Mouse (Mus musculus) spleen, adult 2 months (tissue): ENCODE measurements around the gene Rai1. TPM values are rescaled to one million over a fixed set of nuclear protein-coding genes. Genes with fewer than 3 reads are reported as not detected.
A peak's percentile ranks its signal among the peaks of the same experiment; 100 is the strongest.

ENCODE experiments used
- DNase-seq, 2 experiments: peaks; one replicate each; pipeline versions ENCODE4 v3.0.0 to v3.0.0-alpha.2; 2012 to 2021; ENCODE audit warnings: low spot score in 2 of 2, low read depth in 1 of 2
- H3K27ac ChIP-seq: fragments of 200-500 bp; 2 replicates; pipeline ENCODE4 v1.5.1; 2012; ENCODE audit warnings: low read length, inconsistent platforms; ENCODE audit not compliant: insufficient read depth
- H3K27me3 ChIP-seq: fragments of 200-500 bp; 2 replicates; pipeline ENCODE4 v1.6.1; 2012; ENCODE audit warnings: mild to moderate bottlenecking, moderate library complexity, low read length, inconsistent platforms; ENCODE audit not compliant: control insufficient read depth, insufficient read depth
- H3K36me3 ChIP-seq: fragments of 200-500 bp; 2 replicates; pipeline ENCODE4 v1.6.1; 2012; ENCODE audit warnings: mild to moderate bottlenecking, low read length, inconsistent platforms; ENCODE audit not compliant: control insufficient read depth, insufficient read depth
- H3K4me1 ChIP-seq: fragments of 200-500 bp; 2 replicates; pipeline ENCODE4 v1.6.1; 2011; ENCODE audit warnings: inconsistent platforms; ENCODE audit not compliant: control insufficient read depth, insufficient read depth, insufficient read length
- H3K4me3 ChIP-seq: fragments of 200-500 bp; 2 replicates; pipeline ENCODE4 v1.5.1; 2011; ENCODE audit warnings: mild to moderate bottlenecking, inconsistent platforms; ENCODE audit not compliant: insufficient read depth, insufficient read length; ENCODE audit errors: extremely low read depth
- CTCF ChIP-seq: fragments of 200-500 bp; IDR thresholded peaks from 2 replicates; pipeline ENCODE4 v1.5.1; 2011; ENCODE audit warnings: mild to moderate bottlenecking, inconsistent platforms; ENCODE audit not compliant: insufficient read depth, insufficient read length, insufficient replicate concordance; ENCODE audit errors: extremely low read depth
- POLR2A ChIP-seq: fragments of 200-500 bp; IDR thresholded peaks from 2 replicates; pipeline ENCODE4 v1.6.1; 2011; ENCODE audit warnings: low read depth, low read length, inconsistent platforms
- WGBS: fragments of 180-500 bp; shearing (Covaris S2); methylation state at CpG from one replicate; pipeline ENCODE4 v1.1.7; 2018; 5-methylcytosine and 5-hydroxymethylcytosine counted together
- polyA plus RNA-seq: library from polyadenylated mRNA; depleted of rRNA; stranded (reverse); fragments of >200 nt; gene quantifications from 2 replicates; pipeline ENCODE4 v1.2.3, GENCODE M21; 2012

The Rai1 gene
- polyA plus RNA-seq, 1 experiment = 36.0 TPM

GRCm38 (mm10) chr11:60094909-60095810 lies 9.7 kb upstream of the Rai1 start:
- DNase-seq = no peak
- 75% methylated on average over 9 of the region's 9 CpGs for WGBS
- Histone ChIP-seq H3K27me3 (no peaks in the 10 kb centered on the region), H3K4me3 (no peak overlapping the region), H3K36me3 (no peaks in the 10 kb centered on the region), H3K27ac (no peak overlapping the region), H3K4me1 (peaks cover 8% of the 10 kb centered on the region; the same call in 1 of the 2 replicates)
- TF ChIP-seq CTCF (no peak), POLR2A (no peak)

DNA sequence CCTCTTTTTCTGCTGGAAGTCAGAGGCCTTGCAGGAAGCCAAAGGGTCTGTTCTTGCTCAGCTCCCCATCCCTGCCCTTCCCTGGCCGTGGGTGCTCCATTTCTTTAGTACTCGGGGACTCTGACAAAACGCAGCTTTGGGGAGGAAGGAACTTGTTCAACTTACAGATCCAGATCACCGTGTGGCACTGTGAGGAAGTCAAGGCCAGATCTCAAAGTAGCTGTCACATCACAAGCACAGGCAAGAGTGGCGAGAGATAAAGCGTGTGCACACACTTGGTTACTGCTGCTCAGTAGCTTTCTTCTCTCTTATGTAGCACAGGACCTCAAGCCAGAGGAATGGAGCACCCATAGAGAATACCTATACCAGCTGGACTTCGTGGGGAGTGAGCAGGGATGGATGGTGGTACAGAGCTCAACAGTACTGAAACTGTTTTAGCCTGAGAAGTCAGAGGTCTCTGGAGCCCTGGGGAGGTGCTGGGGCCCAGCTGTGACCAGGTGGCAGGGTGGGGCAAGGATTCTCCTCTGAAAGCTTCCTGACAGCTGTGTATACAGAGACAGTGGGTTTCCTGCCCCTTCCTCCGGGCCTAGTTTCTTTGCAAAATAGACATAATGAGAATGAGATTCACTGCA lies 5.1 kb upstream of the Rai1 start:
- peaks cover 11% of the 10 kb centered on the region; the same call in 1 of the 2 replicates for H3K4me1 ChIP-seq
- peak in 1 of 2 experiments; percentile 24 for DNase-seq
- no peak overlapping the region for H3K4me3 ChIP-seq
- WGBS = 12% methylated on average over 8 of the region's 8 CpGs
- no peak for TF ChIP-seq CTCF
- no peak for TF ChIP-seq POLR2A
- peak overlapping the region; percentile 66 for H3K27ac ChIP-seq
- no peaks in the 10 kb centered on the region for H3K36me3 ChIP-seq
- H3K27me3 ChIP-seq = no peaks in the 10 kb centered on the region

DNA sequence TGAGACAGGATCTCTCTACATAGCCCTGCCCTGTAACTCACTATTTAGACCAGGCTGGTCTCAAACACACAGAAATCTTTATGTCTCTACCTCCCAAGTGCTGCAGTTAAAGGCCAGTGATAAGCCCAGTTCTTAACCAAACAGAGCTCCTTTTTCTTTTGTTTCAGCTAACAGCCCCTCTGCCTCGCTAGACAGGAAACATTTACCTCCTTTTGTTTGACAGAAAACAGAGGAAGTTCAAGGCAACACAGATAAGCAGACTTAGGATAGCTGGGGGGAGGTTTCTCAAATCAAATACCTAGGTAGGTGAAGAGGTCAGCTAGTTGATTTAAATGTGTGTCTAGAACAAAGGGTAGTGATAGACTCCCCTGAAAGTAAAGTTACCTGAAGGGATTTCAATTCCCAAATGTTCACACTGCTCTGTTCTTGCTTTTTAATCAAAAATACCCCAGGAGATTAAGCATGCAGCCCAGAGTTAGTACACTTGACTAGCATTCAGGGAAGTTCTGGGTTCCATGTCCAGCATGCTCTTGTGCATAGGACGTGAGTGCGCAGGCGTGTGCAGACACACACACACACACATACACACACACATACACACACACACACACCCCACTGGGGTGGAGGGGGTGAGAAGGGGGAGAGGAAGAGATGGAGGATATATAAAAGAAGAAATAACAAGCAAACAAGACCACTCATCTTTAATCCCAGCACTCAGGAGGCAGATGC lies 3.8 kb upstream of the Rai1 start:
- Histone ChIP-seq H3K27ac (0 out of 2 replicates have a peak overlapping the region, but pooled peaks have one; percentile 16), H3K4me1 (peaks cover 11% of the 10 kb centered on the region; the same call in 1 of the 2 replicates)
- WGBS = 50% methylated on average over 4 of the region's 4 CpGs

GRCm38 (mm10) chr11:60101986-60102385 lies 2.8 kb upstream of the Rai1 start:
- no peak overlapping the region for H3K4me3 ChIP-seq
- H3K36me3 ChIP-seq = no peaks in the 10 kb centered on the region
- DNase-seq = no peak
- H3K27me3 ChIP-seq = no peaks in the 10 kb centered on the region
- TF ChIP-seq POLR2A = no peak
- no peak for TF ChIP-seq CTCF
- H3K27ac ChIP-seq = no peak overlapping the region
- H3K4me1 ChIP-seq = peaks cover 17% of the 10 kb centered on the region
- WGBS = 82% methylated on average over 4 of the region's 4 CpGs

More for the DNA sequence above, 3.8 kb upstream of the Rai1 start:
- no peak for DNase-seq
- no peak overlapping the region for H3K4me3 ChIP-seq
- no peaks in the 10 kb centered on the region for H3K36me3 ChIP-seq
- TF ChIP-seq POLR2A (no peak), CTCF (no peak)
- no peaks in the 10 kb centered on the region for H3K27me3 ChIP-seq

GRCm38 (mm10) chr11:60102664-60103063 lies 2.1 kb upstream of the Rai1 start:
- peaks cover 18% of the 10 kb centered on the region for H3K4me1 ChIP-seq
- no peaks in the 10 kb centered on the region for H3K36me3 ChIP-seq
- no peak overlapping the region for H3K27ac ChIP-seq
- TF ChIP-seq POLR2A (no peak), CTCF (no peak)
- DNase-seq = no peak
- WGBS = 53% methylated on average over 6 of the region's 6 CpGs
- no peak overlapping the region for H3K4me3 ChIP-seq
- H3K27me3 ChIP-seq = no peaks in the 10 kb centered on the region

DNA sequence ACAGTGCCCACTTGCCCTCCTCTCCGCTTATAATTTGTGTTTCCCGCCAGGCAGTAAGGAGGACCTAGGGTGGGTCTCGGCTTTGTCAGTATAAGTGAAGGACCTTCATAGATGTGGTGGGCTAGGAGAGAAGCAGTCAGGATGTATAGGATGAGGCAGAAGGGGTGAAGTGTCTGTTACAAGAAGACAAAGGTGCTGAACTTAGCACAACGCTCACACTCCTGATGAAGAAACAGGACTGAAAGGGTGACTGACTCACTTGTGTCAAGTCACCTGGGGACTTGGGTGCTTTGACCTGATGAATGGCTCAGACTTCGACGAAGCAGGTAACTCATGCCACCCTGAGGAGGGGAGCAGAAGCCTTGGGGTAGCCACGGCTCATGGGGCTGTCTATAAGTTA lies 1.2 kb upstream of the Rai1 start:
- 90% methylated on average over 7 of the region's 7 CpGs for WGBS
- Histone ChIP-seq H3K27me3 (no peaks in the 10 kb centered on the region), H3K36me3 (no peaks in the 10 kb centered on the region), H3K4me1 (peaks cover 26% of the 10 kb centered on the region), H3K27ac (no peak overlapping the region), H3K4me3 (no peak overlapping the region)
- DNase-seq = no peak
- TF ChIP-seq POLR2A = no peak
